Mouse (Mus musculus) lung, postnatal 10 days (tissue): ENCODE data around the gene Anxa3.

Experiments used
- DNase-seq: peaks from one replicate; pipeline ENCODE4 v3.0.0; 2021

Gene Anxa3

DNA sequence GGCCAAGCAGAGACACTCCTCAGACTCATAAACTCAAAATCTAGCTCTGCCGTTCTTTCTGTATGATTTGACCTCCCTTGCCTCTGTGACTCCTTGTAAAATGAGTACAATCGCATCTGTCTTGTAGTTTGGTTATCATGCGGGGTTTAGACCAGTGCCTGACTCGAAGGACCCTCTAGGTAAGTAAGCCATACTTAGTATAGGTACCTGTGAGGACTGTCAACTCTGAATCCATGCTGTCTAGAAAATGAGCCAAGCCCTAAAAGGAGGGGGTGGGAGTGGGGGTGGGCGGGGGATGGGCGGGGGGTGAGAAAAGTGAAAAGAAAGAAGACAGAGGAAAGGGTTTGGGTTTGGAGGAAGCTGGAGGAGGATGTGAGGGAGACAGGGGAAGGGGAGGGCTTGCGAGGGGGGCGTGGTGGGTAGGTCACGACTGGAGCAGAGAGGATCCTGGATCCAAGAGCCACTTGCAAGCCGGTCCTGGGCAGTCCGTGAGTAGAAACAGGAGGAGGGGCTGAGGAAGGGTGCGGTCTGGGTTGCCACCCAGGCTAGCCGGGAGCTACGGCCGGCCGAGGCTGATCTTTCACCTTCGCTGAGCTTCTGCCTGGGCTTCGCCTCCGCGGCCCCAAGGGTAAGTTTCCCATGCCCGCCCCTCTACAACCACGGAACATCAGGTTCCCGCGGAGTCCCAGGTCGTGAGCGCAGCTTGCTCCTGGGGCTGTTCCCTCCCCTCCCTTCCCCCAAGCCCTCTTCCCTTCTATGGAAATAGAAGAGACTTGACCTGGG is at the start of gene Anxa3:
Anxa3 (plus strand) TSS at position 404 of the 783 bp plus-strand sequence.
- DNase-seq: peak; percentile 89

DNA sequence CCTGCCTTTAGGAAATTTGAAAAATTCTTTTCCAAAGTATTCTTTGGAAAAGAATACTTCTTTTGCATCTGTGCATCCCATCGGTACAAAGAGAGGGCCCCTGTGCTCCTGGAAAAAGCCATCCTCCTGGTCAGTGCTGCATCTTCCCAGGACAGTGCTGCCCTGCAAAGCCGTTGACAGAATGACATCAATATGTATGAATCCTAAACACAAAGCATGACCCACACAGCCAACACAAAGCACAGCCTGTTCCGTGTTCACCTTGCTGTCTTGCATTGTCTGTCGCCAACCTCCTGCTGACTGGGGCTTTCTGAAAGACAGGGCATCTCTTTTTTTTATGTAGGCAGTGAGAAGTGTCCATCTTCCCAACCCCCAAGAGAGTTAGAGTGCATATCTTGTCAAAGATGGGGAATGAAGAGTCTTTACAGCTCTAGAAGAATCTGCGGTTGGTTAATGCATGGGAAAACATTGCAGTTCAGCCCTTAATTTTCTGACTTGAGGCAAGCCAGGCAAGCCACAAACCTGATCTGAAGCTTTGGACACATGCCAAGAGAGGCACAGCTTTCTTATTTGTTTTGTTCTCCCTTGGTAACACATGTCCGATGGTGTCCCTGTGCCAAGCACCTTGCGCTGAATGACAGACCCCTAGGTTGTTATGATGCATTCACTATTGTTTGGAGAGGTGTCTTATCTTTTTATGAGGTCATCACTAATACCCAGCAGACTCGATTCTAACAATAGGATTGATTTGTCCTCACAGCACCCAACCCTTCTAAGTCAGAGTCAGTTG is 45.7 kb upstream of the Anxa3 start:
- no peak for DNase-seq

DNA sequence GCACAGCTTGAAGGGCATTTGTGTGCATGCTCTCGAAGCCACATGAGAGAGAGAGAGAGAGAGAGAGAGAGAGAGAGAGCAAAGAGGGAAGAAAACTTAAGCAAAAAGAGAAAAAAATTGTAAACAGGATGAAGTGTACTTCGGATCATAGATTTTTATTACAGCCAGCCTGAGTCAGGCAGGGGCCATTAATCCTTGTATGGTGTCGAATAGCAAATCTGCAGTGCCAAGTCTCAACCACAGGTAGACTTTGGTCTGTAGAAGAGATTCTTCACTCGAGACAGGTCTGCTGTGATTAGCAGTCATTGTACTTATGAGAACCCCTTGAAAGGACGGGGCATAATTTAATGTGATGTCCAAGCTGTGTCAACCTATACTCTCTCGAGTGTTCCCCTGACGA is 35.5 kb upstream of the Anxa3 start:
- DNase-seq: no peak

DNA sequence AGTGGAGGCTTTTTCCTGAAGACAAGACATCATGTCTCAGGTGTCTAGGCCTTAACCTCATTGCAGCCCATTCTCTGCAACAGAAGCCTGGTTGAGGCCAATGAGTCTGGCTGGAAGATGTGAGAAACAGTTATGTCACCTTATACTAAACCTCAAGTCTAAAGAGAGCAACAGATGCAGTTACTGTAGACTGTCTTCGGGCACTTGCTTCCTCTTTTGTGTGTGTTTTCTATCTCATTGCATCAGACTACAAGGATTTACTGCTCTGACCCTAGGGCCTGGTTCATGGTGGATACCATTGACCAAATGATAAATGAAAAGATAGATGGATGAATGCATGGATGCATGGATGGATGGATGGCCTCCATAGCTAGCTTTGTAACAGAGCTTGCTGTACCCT is 31.1 kb upstream of the Anxa3 start:
- DNase-seq: no peak

DNA sequence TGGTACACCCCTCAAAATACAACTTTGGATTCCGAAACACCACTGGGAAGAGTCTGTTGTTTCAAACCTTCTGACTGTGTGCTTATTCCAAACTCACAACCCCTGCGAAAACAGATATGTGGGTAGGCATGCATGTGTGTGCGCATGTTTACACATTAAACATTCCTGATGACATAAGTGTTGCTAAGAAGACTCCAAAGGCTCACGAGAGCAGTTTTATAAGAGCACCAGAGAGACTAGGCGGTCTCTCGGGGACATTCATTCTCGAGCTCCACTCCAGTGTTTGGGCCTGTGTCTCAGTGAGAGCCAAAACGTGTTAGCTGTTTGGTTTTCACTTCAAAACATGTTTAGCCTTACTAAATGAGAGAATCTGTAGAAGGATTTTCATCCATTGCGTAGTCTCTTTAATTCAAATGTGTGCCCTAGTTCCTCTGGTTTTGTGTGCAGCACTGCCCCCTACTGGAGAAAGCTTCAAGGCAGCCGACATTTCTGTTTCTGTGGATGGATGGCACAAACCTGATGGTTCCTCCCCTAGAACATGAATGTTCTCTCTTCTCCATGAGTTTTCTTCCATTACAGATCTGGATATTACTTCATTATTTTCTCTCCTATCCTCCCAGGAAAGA is 24.2 kb upstream of the Anxa3 start:
- DNase-seq: peak; percentile 80

DNA sequence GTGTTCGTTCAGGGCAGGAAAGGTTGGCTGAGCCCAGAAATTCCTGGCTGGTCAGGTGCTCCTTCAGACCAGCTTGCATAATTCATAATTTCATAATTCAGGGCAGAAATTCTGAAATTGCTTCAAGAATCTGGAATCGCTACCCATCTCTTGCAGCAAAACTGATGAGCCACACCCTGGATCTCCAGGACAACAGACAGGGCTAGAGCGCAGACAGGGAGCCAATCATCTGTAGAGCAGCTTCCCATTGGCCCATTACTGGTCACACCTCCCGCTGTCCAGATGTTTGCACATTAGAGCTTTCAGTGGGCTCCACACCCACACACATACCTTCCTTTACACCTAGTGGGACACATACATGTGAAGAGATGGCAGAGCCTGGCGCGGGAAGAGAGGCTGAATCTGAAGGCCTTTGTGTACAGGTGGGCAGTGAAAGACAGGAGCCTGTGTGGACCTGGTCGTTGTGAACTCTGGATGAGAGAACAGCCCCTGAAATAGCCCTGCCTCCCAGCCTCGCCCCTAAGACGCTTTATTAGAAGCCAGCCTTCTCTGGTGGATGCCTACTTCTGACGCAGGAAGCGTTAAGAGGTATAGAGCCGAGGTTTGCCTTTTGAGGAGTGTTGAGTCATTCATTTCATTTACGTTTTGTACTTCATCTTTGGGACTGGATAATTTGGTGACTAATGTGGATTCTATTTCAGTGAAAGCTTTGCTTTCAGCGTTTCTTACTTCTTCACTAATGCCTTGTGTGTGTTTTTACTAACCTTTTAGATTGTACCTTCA is 9.4 kb upstream of the Anxa3 start:
- no peak for DNase-seq

DNA sequence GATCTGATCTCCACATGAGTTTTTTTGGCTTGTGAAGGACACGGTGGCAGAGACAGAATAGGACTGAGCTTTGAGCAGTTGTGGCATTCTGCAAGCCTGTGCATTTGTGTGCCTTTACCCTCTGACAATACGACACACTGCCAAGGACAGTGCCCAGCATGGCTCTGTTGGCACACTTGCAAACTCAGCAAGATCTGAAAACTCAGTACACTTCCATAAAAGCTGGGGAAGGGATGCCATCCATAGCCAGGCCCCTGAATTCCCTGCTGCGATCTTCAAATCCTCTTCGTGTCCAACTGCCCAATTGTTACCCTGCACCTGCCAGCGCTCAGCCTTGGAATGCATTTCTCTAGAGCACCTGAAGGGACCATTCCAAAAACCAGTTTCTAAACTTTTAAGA is 8.0 kb upstream of the Anxa3 start:
- no peak for DNase-seq

DNA sequence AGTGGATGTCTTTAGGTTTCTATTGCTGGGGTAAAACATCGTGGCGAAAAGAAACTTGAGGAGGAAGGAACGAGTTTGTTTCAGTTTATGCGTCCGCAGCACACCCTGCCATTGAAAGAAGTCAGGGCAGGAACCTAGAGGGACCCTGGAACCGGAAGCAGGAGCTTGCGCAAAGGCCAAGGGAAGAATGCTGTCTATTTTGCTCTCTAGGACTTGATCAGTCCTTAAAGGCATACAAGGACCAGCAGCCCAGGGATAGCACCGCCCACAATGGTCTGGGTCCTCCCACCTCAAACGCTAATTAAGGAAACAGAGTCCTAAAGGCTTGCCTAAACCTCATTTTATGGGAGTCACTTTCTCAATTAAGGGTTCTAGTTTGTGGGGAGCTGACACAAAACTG is 717 bp upstream of the Anxa3 start:
- peak; percentile 69 for DNase-seq

DNA sequence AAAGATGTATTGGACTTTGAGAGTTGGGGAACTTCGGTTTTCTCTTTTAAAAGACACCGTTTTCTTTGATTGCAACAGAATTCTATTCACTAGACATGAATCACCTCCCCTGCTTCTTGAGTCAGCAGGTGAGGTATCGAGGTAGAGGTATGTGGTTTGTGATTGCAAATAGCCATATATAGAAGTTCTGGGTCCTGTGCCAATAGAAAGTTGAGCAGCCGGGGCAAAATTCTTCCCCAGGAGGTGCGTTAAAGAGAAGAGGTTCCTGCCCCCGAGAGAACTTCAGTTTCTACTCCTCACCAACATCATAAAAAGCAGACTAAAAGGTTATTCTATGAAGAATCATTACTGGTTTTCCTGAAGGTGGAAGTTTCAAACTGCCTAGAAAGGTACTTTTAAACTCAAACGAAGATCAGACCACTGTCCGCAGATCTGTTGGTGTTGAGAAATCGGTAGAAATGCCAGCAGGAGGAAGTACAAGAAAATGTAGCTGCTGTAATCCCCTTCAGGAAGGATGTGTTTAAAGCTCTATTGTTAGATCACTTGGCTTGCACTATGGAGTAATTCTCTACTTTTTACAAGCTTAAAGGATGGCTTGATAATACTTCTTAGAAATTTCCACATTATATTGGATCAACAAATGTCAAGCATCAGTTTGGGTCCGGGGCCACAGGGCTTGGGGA is 955 bp downstream of the Anxa3 start:
- peak; percentile 21 for DNase-seq

DNA sequence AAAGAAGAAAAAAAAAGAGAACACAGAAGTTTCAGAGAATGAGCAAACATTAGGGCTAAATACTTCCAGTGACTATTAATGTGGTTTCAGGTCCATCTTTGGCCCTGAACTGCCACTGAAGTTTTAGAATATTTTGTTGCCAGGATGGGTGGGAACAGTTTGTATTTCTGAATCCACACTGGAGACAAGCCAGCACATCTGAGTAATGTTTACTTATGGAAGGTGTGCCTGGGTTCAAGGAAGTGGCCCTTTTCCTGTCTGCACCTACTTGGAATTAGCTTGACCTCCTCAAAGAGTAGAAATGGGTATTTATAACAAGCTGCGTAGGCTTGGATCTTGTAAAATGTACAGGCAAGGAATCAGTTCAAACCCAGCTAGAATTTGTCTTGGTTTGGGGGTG is 2.6 kb downstream of the Anxa3 start:
- peak; percentile 69 for DNase-seq

DNA sequence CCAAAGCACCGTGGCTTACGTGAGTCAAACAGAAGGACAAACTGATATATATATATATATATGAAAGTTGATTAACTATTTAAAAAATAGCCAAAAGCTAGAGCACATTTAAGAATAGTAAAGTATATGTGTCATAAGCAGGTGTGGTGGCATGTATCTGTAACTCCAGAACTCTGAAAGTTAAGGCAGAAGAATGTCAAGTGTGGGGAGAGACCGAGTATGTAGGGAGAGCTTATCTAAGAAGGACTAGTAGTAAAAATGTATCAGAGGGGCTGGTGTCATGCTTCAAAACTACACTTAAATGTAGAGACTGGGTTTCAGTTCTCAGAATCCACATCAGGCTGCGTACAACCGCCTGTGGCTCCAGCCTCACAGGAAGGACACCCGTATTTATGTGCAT is 4.3 kb downstream of the Anxa3 start:
- DNase-seq: no peak

DNA sequence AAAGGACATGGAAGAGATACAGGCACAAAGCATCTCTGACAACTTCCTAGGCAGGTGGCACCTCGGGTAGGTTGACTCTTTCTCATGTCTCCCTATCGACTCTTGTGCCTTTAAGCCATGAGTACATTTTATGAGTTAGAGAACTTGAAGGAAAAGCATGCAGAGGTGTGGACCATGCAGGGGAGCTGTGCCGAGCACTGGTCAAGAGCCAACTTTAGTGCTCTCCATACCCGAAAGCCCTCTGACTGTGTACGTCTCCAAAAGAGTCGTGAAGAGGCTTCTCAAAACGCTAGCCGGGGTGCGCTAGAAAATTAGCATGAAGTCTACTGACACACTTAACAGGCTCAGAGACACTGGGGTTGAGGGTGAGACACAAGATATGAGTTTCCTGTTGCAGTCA is 6.0 kb downstream of the Anxa3 start:
- no peak for DNase-seq

DNA sequence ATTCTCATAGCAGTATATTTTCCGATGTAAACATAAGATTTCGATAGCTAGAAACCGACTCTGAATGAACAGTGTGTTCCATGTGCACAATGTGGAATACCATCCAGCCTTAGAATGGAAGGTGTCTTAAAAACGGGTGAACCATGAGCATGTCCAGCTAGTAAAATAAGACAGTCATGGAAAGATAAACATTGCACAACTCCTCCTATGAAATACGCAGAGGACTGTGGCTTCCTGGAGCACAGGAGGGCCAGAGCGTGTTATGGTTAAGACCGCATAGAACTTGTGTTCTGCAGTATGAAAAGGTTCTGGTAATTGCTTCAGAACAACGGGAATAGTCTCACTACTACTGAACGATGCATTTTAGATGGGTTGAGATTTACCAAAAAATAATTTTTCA is 6.8 kb downstream of the Anxa3 start:
- DNase-seq: no peak

DNA sequence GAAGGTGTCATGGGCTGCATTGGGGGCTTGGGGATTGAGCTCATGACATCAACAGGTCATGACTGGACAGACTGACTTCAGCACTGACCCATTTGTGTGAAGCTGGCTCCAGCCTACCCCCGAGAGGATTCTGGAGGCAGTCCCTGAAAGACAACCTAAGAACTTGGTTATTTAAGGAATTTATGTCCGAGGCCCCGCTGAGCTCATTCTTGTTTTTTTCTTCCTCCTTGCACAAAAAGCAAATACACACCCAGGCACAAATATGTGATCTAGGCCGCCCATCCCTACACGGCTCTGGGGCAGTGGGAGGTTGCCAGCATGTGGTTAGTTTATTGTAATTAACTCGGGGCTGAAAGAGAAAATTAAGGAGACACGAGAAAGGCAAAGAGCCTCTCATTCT is 9.0 kb downstream of the Anxa3 start:
- DNase-seq: peak; percentile 37

DNA sequence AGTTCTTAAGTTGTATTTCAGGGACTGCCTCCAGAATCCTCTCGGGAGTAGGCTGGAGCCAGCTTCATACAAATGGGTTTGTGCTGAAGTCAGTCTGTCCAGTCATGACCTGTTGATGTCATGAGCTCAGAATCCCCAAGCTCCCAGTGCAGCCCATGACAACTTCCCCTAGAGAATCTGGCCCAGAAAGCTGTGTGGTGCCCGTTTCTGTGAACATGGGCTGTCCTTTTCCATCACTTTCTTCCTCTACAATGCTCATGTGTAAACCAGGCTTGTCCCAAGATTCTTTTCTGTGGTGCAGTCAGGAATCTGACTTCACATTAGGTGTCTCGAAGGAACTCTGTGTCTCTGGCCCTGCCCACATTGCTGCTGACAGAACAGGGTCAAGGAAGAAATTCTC is 10.0 kb downstream of the Anxa3 start:
- peak; percentile 37 for DNase-seq

DNA sequence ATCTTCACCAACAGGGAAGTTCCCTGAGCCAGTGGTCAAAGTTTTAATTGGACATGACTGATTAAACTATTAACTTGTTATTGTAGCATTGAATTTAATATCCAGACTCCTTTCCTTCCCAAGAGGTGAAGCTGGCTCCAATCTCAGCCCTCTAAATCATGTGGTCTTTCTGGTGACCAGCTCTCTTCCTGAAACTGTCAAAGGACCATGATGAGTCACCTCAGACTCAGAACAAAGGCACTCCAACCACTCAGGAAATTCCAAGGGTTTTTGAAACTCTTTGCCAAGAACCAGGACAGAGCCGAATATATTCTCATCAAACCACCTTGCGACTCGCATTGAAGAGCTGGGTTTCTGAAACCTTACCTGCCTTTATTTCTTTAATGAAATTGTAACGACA is 11.2 kb downstream of the Anxa3 start:
- DNase-seq: peak; percentile 60

DNA sequence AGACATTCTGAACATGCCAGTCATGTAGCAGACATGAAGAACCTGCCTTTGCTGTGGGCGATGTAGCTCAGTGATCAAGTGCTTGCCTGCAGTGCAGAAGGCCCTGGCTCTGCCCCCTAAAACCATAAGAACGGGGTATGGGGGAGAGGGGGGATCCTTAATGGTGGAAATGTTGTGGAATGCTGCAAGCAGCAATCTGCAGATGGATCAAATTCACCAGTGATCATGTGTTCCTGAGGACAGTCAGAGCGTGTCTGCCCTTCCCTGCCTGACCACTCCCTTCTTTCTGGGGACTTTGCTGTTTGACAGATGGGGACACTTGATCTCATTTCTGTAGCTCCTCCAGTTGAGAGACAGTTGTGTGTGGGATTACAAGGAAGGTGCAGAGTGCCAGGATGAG is 11.7 kb downstream of the Anxa3 start:
- no peak for DNase-seq

DNA sequence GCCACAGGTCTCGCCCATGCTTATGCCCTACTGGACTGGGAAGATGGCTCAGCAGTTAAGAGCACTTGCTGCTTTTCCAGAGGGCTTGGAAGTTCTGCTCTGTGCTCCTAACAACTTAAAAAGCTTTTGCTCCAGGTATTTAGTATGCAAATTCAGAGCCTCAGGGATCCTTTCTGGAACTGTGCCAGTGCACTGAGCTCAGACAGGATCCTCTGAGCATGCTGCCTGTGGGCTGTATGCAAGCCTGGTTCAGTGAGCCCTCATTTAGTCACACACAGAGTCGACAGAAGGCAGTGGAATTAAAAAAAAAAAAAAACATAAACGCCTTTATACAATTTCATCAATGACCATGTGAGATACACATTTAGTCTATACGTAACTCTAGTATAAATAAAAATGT is 17.5 kb downstream of the Anxa3 start:
- no peak for DNase-seq

DNA sequence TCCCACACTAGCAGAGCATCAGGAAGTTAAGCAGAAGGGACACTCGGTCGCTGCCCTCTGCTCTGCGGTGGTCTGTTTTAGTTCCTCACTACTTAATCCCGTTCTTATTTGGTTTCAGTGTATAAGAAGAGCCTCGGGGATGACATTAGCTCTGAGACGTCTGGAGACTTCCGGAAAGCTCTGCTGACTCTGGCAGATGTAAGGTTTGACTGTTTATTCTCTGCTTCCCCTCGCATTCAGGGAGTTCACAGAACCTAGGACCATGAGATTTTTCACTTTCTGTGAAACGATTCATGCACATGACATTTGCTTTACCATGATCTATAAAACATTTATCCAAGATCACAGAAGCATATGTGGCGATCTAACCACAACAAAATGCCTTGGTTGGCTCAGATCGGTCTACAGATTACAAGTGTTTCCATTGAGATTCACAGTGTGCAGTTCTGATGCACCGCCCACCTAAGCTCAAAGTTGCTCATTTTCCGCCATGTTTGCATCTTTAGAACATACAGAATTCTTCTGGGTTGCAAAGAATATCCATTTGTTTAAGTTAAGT is 31.7 kb downstream of the Anxa3 start:
- no peak for DNase-seq

DNA sequence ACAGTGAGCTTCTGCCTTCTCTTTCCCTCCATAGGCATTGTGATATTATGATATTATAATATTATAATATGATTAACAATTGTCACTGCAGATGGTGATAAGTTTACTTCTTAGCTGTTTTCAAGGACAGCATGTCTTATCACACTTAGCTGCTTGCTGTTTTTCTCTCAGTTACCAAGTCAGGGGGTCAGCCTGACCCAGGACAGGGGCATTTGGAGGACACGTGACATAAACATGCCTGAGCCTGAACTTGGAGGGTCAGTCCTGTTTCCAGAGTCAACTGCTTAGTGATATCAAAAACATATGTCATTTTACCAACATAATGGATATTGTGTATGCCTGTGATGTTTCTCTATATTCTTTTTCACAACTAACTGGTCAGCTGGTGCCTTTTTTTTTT is 34.0 kb downstream of the Anxa3 start:
- no peak for DNase-seq

DNA sequence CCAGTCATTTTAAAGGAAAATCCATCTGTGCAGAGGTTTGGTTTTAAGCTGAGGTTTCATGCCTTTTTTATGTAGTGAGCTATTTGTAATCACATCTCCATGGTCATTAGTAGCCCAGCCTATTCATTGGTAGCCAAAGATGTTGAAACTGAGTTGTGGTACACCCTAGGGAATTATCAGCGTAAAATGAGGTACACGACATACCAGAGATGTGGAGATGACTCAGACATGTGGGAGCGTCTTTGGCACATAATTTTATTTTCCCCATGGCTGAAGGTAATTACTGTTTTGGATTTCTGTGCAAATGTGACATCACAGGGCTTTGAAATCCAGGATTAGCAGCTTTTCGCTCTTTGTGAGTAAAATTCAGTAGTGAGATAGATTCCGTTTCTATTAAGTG is 41.2 kb downstream of the Anxa3 start:
- no peak for DNase-seq

DNA sequence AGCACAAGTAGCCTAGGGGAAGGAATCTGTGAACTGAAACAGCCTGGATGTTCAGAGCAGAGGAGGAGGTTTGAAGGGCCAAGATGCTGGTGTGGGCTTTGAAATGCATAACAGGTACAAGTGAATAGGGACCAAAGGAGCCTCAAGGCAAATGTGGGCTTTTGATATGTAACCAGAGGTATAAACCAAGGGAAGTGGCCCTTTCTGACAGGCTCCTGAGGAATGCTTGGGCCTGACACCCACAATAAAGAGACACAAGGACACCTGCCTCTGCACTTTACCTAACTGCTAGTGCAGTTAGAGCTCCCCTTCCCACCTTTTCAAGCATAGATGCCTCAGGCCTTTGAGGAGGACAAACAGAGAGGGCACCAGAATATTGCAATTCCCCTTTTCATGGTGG is 54.8 kb downstream of the Anxa3 start:
- DNase-seq: no peak
